ENCODE assay signal across 21 mouse cellular contexts in the genomic region with DNA sequence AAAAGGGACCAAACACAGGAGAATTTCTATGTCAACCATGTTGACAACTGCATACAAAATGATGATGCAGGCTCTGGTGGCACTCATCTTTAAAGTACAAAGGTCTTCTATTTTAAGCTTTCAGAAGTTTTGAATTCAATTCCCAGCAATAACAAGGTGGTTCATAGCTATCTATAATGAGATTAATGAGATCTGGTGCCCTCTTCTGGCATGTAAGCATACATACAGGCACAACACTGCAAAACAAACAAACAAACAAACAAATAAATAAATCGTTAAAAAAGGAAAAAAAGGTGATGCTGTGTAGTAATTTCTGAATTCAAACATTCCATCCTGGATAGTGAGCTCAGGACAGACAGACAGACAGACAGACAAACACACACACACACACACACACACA. TPM values are rescaled to one million over a fixed set of nuclear protein-coding genes. Genes with fewer than 3 reads are reported as not detected.
DNase-seq lines count a peak whose midpoint lies in the region; ATAC-seq and TF ChIP-seq lines count a peak whose summit lies in the region.
"Had no signal": no experiment of that assay in that cellular context is flagged by ENCODE, and none has a peak within 500 bp of the region (broad histone marks: within the 10 kb centered on the region; RNA-seq: fewer than 3 reads in every experiment).

No protein-coding gene starts in this region.

- 100% methylated on average over 1 of the region's 1 CpGs for WGBS in kidney, postnatal 0 days
- WGBS in liver, postnatal 0 days (ENCODE audit: insufficient replicate concordance): 83% methylated on average over 1 of the region's 1 CpGs

- no peaks in the 10 kb centered on the region for H3K4me1 ChIP-seq in kidney, postnatal 0 days (replicated peaks; ENCODE audit: insufficient read depth, low read length)
- no peaks in the 10 kb centered on the region for H3K4me1 ChIP-seq in liver, postnatal 0 days (ENCODE audit: insufficient read depth)
- H3K4me1 ChIP-seq: embryonic facial prominence, embryonic 13.5 days; forebrain, embryonic 13.5 days; heart, embryonic 12.5 days; hindbrain, embryonic 10.5 days had no signal

- TF ChIP-seq CTCF in kidney, postnatal 0 days (IDR thresholded peaks at IDR 0.05; ENCODE audit: low read depth): peak; percentile 15; the same call in 1 of the 2 replicates
- TF ChIP-seq CTCF in liver, postnatal 0 days (IDR thresholded peaks at IDR 0.05; ENCODE audit: low read depth): peak; percentile 26; the same call in 1 of the 2 replicates

- DNase-seq in CD4-positive, CD25-positive, alpha-beta regulatory T cell, adult 2 months (ENCODE audit: low read depth, low spot score): peak; percentile 12
- no peak for DNase-seq in kidney, postnatal 0 days (ENCODE audit: low spot score)
- no peak for DNase-seq in kidney, postnatal 14 days
- DNase-seq in liver, postnatal 0 days: no peak
- no peak for DNase-seq in liver
- no peak for DNase-seq in ovary, postnatal 36 days (ENCODE audit: low spot score)
- DNase-seq: adrenal gland, adult 2 months; adrenal gland, postnatal 25 days; B cell, adult 2 months; cerebellum, adult 18-20 months; cerebellum, adult 9-11 months; cerebellum, postnatal 36 days; forebrain, postnatal 0 days; heart, adult 18-20 months had no signal

- peaks cover 14% of the 10 kb centered on the region; the same call in 1 of the 2 replicates for H3K36me3 ChIP-seq in kidney, postnatal 0 days (ENCODE audit: insufficient read depth, low read length)
- peaks cover 18% of the 10 kb centered on the region for H3K36me3 ChIP-seq in liver, postnatal 0 days (replicated peaks; ENCODE audit: insufficient read depth, low read length)

- ATAC-seq in CD4-positive, CD25-positive, alpha-beta regulatory T cell, adult 4 months: no peak
- ATAC-seq in kidney, postnatal 0 days (replicated peaks; ENCODE audit: low FRiP score, low read depth): no peak
- ATAC-seq in liver, postnatal 0 days: no peak
- ATAC-seq: forebrain, embryonic 13.5 days; forebrain, postnatal 0 days had no signal

- no peaks in the 10 kb centered on the region for H3K9me3 ChIP-seq in kidney, postnatal 0 days (replicated peaks; ENCODE audit: low read length)
- no peaks in the 10 kb centered on the region for H3K9me3 ChIP-seq in liver, postnatal 0 days (ENCODE audit: low read length)
- H3K9me3 ChIP-seq: embryonic facial prominence, embryonic 13.5 days; forebrain, embryonic 13.5 days; heart, embryonic 12.5 days; hindbrain, embryonic 10.5 days had no signal

- H3K4me2 ChIP-seq in kidney, postnatal 0 days (ENCODE audit: low read length): no peak overlapping the region
- no peak overlapping the region for H3K4me2 ChIP-seq in liver, postnatal 0 days (ENCODE audit: low read depth, low read length)
- H3K4me2 ChIP-seq: embryonic facial prominence, embryonic 13.5 days; forebrain, embryonic 13.5 days; heart, embryonic 12.5 days; hindbrain, embryonic 14.5 days had no signal

- no peak overlapping the region for H3K27ac ChIP-seq in kidney, postnatal 0 days
- H3K27ac ChIP-seq in liver, postnatal 0 days (ENCODE audit: low read depth): no peak overlapping the region
- H3K27ac ChIP-seq: embryonic facial prominence, embryonic 13.5 days; forebrain, embryonic 13.5 days; hindbrain, embryonic 10.5 days; hindbrain, embryonic 14.5 days had no signal

- H3K9ac ChIP-seq in kidney, postnatal 0 days (ENCODE audit: low read depth, low read length): no peak overlapping the region
- H3K9ac ChIP-seq in liver, postnatal 0 days (replicated peaks): no peak overlapping the region
- H3K9ac ChIP-seq: embryonic facial prominence, embryonic 13.5 days; forebrain, embryonic 13.5 days; forebrain, postnatal 0 days; heart, embryonic 12.5 days; hindbrain, embryonic 14.5 days had no signal

- no peak overlapping the region for H3K4me3 ChIP-seq in kidney, postnatal 0 days (replicated peaks; ENCODE audit: low read depth, low read length)
- no peak overlapping the region for H3K4me3 ChIP-seq in liver, postnatal 0 days (ENCODE audit: low read depth, low read length)
- H3K4me3 ChIP-seq: embryonic facial prominence, embryonic 13.5 days; forebrain, embryonic 13.5 days; heart, embryonic 12.5 days; hindbrain, embryonic 10.5 days had no signal

- no peak for TF ChIP-seq EP300 in liver, postnatal 0 days (IDR thresholded peaks at IDR 0.05; ENCODE audit: low read depth)

- no peaks in the 10 kb centered on the region for H3K27me3 ChIP-seq in kidney, postnatal 0 days (ENCODE audit: insufficient read depth, low read length)
- H3K27me3 ChIP-seq in liver, postnatal 0 days (ENCODE audit: insufficient read depth, low read length): no peaks in the 10 kb centered on the region
- H3K27me3 ChIP-seq: CH12.LX; embryonic facial prominence, embryonic 13.5 days; forebrain, embryonic 13.5 days; heart, embryonic 12.5 days had no signal

RNA-seq across cellular contexts. Expression of gene Rbm5, which starts 41.3 kb away (rescaled TPM):
- 100 to 1,000 TPM; 280 to 324 TPM for polyA plus RNA-seq in CD4-positive, CD25-positive, alpha-beta regulatory T cell, adult 4 months (2017; shearing (Covaris generic))
- 108 and 113 TPM in 2 replicates for polyA plus RNA-seq in kidney, postnatal 0 days (2015; fragmentation: Nextera tagmentation; extraction: Ambion mirVana)
- 37.8 and 41.7 TPM in 2 replicates for polyA plus RNA-seq in liver, postnatal 0 days (2015; fragmentation: Nextera tagmentation; extraction: Ambion mirVana)
